ENCODE assay signal across 11 mouse cellular contexts in genomic region chr19:53596723-53597474, GRCm38 (mm10).
"Had no signal": no experiment of that assay in that cellular context is flagged by ENCODE, and none has a peak within 500 bp of the region (broad histone marks: within the 10 kb centered on the region; RNA-seq: fewer than 3 reads in every experiment).

No protein-coding gene starts in this region.

- H3K9ac ChIP-seq: liver, embryonic 13.5 days; midbrain, embryonic 13.5 days had no signal

- ATAC-seq: midbrain, embryonic 13.5 days had no signal

- H3K4me2 ChIP-seq: liver, embryonic 13.5 days; midbrain, embryonic 13.5 days had no signal

- H3K27me3 ChIP-seq: liver, embryonic 13.5 days; midbrain, embryonic 13.5 days had no signal

- H3K4me3 ChIP-seq: layer of hippocampus, adult 2 months; liver, embryonic 13.5 days; midbrain, embryonic 13.5 days had no signal

- H3K9me3 ChIP-seq: liver, embryonic 13.5 days; midbrain, embryonic 13.5 days had no signal

- H3K36me3 ChIP-seq: liver, embryonic 13.5 days; midbrain, embryonic 13.5 days had no signal

- DNase-seq: kidney, postnatal 25 days; layer of hippocampus, adult 9-11 months; liver, embryonic 13.5 days; lung, adult 2 months; thymus, adult 2 months; thymus, postnatal 14 days; thymus, postnatal 4 days had no signal

- H3K27ac ChIP-seq: kidney, postnatal 0 days; layer of hippocampus, adult 2 months; liver, embryonic 13.5 days; macrophage; midbrain, embryonic 13.5 days had no signal
